Mouse (Mus musculus) splenic B cell, adult 2 months (primary cell): ENCODE data around the gene Rgs3.

Experiments
- DNase-seq: peaks from one replicate; pipeline ENCODE4 v3.0.0-alpha.2; 2011; ENCODE audit warnings: low read depth, low spot score
- H3K27me3 ChIP-seq: 2 replicates; pipeline ENCODE4 v1.6.1; 2012; ENCODE audit warnings: mild to moderate bottlenecking, low read length, moderate library complexity, mixed read lengths; ENCODE audit not compliant: control insufficient read depth, poor library complexity, insufficient read depth, severe bottlenecking
- H3K36me3 ChIP-seq: 2 replicates; pipeline ENCODE4 v1.6.1; 2012; ENCODE audit warnings: mild to moderate bottlenecking, low read length, moderate library complexity, mixed read lengths; ENCODE audit not compliant: control insufficient read depth, poor library complexity, insufficient read depth, severe bottlenecking

The Rgs3 gene

GRCm38 (mm10) chr4:62728471-62728870 is 168.8 kb downstream of the Rgs3 start:
- H3K27me3 ChIP-seq, result no peaks in the 10 kb centered on the region
- H3K36me3 ChIP-seq, result no peaks in the 10 kb centered on the region
- no peak for DNase-seq

GRCm38 (mm10) chr4:62729191-62729590 is 169.5 kb downstream of the Rgs3 start:
- Histone ChIP-seq H3K36me3 (no peaks in the 10 kb centered on the region), H3K27me3 (no peaks in the 10 kb centered on the region)
- no peak for DNase-seq

- Histone ChIP-seq H3K27me3 (no peaks in the 10 kb centered on the region), H3K36me3 (no peaks in the 10 kb centered on the region)
- no peak for DNase-seq
Measured at GRCm38 (mm10) chr4:62729941-62730340, 170.3 kb downstream of the Rgs3 start.

- no peaks in the 10 kb centered on the region for H3K27me3 ChIP-seq
- H3K36me3 ChIP-seq, result no peaks in the 10 kb centered on the region
Measured at GRCm38 (mm10) chr4:62730861-62731260, 171.2 kb downstream of the Rgs3 start.

GRCm38 (mm10) chr4:62731531-62732063 is 171.9 kb downstream of the Rgs3 start:
- no peak for DNase-seq
- Histone ChIP-seq H3K27me3 (no peaks in the 10 kb centered on the region), H3K36me3 (no peaks in the 10 kb centered on the region)

More at GRCm38 (mm10) chr4:62730861-62731260, 171.2 kb downstream of the Rgs3 start:
- no peak for DNase-seq

- DNase-seq, result no peak
- H3K36me3 ChIP-seq, result no peaks in the 10 kb centered on the region
- no peaks in the 10 kb centered on the region for H3K27me3 ChIP-seq
Measured at GRCm38 (mm10) chr4:62732096-62732495, 172.4 kb downstream of the Rgs3 start.

GRCm38 (mm10) chr4:62732840-62733239 is 173.2 kb downstream of the Rgs3 start:
- DNase-seq, result no peak
- Histone ChIP-seq H3K27me3 (no peaks in the 10 kb centered on the region), H3K36me3 (no peaks in the 10 kb centered on the region)

GRCm38 (mm10) chr4:62733938-62734337 is 174.3 kb downstream of the Rgs3 start:
- Histone ChIP-seq H3K36me3 (no peaks in the 10 kb centered on the region), H3K27me3 (no peaks in the 10 kb centered on the region)
- no peak for DNase-seq

- H3K27me3 ChIP-seq, result no peaks in the 10 kb centered on the region
- H3K36me3 ChIP-seq, result no peaks in the 10 kb centered on the region
- DNase-seq, result no peak
Measured at GRCm38 (mm10) chr4:62735291-62735690, 175.6 kb downstream of the Rgs3 start.

- DNase-seq, result no peak
- H3K27me3 ChIP-seq, result no peaks in the 10 kb centered on the region
Measured at GRCm38 (mm10) chr4:62735878-62736277, 176.2 kb downstream of the Rgs3 start.

GRCm38 (mm10) chr4:62736421-62736820 is 176.8 kb downstream of the Rgs3 start:
- H3K36me3 ChIP-seq, result no peaks in the 10 kb centered on the region
- DNase-seq, result no peak

More at GRCm38 (mm10) chr4:62735878-62736277, 176.2 kb downstream of the Rgs3 start:
- H3K36me3 ChIP-seq, result no peaks in the 10 kb centered on the region

GRCm38 (mm10) chr4:62736904-62737303 is 177.3 kb downstream of the Rgs3 start:
- H3K36me3 ChIP-seq, result no peaks in the 10 kb centered on the region
- H3K27me3 ChIP-seq, result no peaks in the 10 kb centered on the region
- DNase-seq, result no peak

More at GRCm38 (mm10) chr4:62736421-62736820, 176.8 kb downstream of the Rgs3 start:
- no peaks in the 10 kb centered on the region for H3K27me3 ChIP-seq

- DNase-seq, result peak; percentile 15
- Histone ChIP-seq H3K27me3 (no peaks in the 10 kb centered on the region), H3K36me3 (no peaks in the 10 kb centered on the region)
Measured at GRCm38 (mm10) chr4:62737983-62738695, 178.5 kb downstream of the Rgs3 start.

- H3K36me3 ChIP-seq, result no peaks in the 10 kb centered on the region
- no peak for DNase-seq
- H3K27me3 ChIP-seq, result no peaks in the 10 kb centered on the region
Measured at GRCm38 (mm10) chr4:62738996-62739395, 179.3 kb downstream of the Rgs3 start.

GRCm38 (mm10) chr4:62739591-62739990 is 179.9 kb downstream of the Rgs3 start:
- Histone ChIP-seq H3K36me3 (no peaks in the 10 kb centered on the region), H3K27me3 (no peaks in the 10 kb centered on the region)
- no peak for DNase-seq
